Mouse (Mus musculus): ENCODE measurements around the gene Gramd1b.

The Gramd1b gene

DNA sequence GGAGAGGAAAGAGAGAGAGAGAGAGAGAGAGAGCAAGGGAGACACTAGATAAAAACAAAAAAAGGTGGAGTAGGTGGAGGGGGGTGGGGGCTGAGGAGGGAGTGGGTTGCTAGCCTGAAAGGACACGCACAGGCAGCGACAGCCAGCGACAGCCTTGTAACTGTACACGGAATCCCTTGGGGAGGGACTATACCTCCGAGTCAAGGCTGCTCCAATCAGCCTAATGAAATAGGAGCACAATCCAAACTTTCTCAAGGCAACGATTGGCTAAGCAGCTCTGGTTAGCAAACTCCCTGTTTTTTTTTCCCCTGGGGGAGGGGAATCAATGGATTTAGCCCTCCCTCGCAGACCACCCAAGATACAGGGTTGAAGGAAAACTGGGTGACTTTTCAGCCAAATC lies 75.0 kb downstream of the Gramd1b start:
- DNase-seq: peak; percentile 54 to 61

GRCm38 (mm10) chr9:40455336-40456185 lies 75.6 kb downstream of the Gramd1b start:
- peak; percentile 73 to 75 for DNase-seq

GRCm38 (mm10) chr9:40455020-40455335 lies 76.2 kb downstream of the Gramd1b start:
- DNase-seq: no peak

GRCm38 (mm10) chr9:40453889-40454288 lies 77.3 kb downstream of the Gramd1b start:
- DNase-seq: no peak

GRCm38 (mm10) chr9:40452208-40452607 lies 79.0 kb downstream of the Gramd1b start:
- DNase-seq: peak; percentile 64

GRCm38 (mm10) chr9:40450776-40451175 lies 80.4 kb downstream of the Gramd1b start:
- no peak for DNase-seq

DNA sequence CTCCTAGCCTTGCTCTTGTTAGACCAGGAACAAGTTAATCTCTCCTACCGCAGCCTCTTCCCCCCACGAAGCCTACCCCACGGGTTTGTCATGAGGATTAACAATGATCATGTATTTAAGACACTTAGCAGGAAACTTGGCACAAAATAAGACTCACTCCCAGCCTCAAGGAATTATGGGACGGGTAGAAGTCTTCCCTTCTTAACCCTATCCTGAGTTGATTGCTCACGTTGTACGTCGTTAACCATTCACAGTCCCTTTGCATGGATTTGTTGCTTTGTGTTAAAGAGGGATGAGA lies 80.8 kb downstream of the Gramd1b start:
- no peak for DNase-seq

DNA sequence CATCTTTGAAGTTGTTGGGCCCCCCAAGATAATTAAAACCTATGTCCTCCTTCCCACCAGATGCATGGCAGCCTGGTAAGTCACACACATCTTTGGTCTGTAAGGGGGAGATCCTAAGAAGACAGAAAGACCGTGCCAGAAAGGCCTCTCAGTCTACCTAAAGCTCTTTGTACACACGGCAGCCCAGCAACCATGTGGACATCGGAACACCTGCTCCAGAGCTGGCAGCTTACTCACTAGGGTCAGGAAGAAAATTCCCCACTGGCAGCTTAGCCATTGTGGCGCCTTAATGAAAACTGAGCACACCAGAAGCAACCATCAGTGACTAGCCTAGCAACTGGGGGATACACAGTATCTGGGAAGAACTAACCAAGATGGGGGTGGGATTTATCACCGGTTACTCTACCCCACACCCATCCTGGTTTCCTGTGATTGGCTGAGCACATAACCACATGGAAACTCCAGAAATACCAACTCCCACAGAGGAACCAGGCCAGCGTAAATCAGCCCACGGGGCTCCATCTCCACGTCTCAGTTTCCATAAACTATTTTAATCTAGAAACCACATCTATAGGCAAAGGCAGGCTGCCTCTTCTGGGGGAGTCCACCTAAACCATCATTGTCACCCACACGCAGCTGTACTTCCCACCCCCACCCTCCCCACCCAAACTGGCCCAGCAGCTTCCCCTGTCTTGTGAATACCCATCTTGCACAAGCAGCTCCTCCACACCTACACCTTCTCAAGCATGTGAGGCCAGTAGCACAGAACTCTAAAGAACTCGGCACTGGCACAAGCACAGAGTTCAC lies 81.4 kb downstream of the Gramd1b start:
- no peak for DNase-seq

DNA sequence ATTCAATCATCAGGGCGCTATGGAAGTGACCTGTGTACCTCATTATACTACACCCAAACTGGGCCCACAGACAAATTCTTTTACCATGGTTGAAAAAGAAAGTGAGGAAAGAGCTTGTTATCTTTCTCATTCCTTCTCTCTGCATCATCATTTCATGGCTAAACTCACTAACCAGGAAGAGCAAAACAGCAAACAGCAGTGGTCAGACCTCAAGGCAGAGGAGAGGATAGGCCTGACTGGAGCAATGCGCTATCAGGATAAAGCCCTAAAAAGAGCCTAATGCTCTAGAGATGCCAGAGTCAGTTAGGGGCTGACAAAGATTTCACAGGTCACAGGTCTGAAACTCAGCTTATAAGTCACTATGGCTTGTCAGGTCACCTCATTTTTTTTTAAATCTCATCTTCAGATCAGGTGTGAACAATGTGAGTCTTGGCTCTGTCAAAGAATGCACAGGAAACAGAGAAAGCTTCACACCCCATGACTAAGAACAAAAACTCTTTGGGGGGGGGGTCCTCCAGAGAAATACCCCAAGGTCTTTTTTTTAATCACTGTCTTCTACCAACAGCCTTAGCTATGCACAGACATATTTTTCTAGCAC lies 82.4 kb downstream of the Gramd1b start:
- DNase-seq: no peak

GRCm38 (mm10) chr9:40447265-40447664 lies 83.9 kb downstream of the Gramd1b start:
- no peak for DNase-seq

DNA sequence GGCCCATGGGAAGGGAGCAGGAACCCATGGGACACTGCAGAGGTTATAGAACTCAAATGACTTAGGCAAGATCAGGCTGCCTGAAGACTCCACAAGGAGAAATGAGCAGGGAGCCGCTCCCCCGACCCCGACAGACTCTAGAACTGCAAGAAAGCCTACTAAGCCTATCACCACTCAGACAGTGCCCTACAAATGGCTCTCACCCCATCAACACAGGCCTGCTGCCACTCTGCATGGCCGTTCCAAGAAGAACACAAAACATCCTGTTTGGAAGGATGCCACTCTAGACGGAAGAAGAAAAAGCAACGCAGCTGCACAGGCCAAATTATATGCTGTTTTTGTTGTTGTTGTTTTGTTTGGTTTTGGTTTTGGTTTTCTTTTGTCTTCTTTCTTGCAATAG lies 86.2 kb downstream of the Gramd1b start:
- no peak for DNase-seq

DNA sequence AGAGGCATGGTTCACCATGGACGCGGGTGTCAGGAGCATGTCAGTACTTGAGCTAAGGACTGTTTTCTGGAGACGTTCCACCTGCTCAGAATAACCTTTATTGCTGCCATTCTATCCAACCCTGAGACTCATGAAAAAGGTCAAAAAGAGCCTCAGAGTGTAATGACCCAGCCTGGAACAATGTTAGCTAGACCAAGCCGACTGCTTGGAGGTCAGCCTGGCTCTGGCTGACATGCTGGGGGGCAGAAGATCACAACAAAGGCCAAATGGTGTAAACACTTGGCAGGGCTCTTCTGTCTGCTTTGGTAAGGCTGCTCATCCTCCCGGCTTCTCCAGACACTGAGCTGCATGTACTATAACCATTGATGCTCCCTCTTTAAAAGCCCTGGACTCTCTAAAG lies 88.4 kb downstream of the Gramd1b start:
- DNase-seq: no peak

DNA sequence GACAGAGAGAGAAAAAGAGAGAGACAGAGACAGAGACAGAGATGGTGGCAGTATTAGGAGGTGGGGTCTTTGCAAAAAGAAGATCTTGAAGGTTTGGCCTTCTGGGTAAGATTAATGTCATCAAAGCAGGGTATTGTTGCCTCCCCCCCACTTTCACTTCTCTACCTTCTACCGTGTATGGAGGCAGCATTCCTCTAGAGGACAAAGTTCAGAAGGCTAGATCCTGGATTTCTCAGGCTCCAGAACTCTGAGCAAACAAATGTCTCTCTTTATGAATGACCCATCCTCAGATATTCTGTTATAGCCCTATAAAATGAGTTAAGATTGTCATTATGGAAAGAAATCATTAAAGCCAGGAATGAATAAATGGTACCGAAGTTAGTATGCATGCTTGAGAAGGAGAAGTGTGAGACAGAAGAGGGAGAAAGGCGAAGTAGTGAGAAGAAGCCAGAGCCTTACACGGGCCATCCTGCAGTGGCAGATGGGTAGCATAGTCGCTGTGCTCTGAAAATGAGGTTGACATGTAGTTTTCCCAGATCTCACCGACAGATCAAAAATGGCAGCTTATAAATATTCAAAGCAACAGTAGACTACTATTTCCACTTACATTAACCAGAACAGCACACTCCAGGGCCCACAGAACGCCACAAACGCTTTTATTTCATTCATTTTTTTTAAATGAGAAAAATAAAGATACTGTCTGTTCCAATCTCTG lies 91.1 kb downstream of the Gramd1b start:
- DNase-seq: no peak

GRCm38 (mm10) chr9:40438731-40439526 lies 92.3 kb downstream of the Gramd1b start:
- DNase-seq: no peak

GRCm38 (mm10) chr9:40437891-40438290 lies 93.3 kb downstream of the Gramd1b start:
- no peak for DNase-seq

GRCm38 (mm10) chr9:40433286-40433685 lies 97.9 kb downstream of the Gramd1b start:
- no peak for DNase-seq

DNA sequence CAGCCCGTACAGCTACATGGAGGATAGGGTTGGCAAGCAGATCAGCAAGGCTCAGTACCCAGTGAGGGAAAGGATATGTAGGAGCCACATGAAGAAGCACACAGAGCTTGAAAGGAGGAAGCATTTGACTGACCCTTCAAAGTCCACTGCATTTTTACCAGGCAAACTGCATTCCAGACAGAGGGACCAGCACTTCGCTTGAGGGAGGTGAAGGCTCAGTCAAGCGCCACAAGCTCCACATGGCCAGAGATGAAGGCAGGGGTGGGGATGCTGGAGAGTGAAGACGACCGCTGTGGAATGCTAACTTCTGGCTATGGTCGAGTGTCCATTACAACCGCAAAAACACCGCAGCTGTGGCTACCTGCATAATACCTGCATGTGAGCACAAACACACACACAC lies 100.2 kb downstream of the Gramd1b start:
- DNase-seq: no peak

DNA sequence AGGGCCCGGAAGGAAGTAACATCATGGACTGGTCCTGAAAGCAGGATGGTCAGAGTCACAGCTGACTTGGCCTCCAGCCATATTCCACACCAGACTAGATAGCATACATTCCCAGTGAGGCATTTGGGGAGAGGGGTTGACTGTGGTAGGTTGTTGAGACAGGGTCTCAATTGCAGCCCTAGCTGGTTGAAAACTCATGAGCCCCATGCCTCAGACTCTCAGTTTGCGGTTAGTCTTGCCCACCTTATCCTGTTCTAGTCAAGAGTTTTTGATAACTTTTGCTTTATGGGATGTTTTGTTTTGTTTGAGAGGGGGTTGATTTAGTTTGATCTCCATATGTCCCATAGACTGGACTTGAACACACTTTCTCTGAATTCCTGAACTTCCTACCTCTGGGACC lies 103.5 kb downstream of the Gramd1b start:
- no peak for DNase-seq

DNA sequence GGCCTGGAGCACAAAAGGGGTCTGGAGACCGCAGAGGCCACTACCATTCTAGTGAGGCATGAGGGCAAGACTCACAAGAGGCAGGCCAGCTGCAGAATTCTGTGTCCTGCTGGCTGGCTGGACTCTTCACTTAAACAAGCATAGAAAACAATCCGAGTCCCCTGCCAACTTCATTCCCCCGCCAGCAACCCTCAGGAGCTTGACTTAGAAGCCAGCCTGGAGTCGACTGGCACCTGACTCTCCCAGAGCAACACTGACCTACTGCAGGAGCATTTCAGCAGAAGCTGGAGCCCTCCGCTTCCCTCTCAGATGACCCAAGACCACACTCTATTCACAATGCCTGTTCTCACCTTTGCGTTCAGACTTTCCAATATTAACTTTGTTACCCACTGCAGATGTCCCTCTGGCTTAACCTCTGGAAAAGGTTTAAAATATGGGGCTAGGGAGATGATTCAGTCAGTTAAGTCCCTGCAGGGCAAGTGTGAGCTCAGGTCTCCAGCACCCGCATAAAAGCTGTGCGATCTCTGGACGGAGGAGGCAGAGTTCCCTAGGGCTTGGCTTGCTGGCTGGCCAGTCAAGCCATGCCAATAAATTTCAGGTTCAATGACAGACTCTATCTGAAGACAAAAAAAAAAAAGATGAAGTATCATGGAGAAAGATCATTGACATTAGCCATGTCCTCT lies 104.8 kb downstream of the Gramd1b start:
- DNase-seq: peak; percentile 39 to 48

DNA sequence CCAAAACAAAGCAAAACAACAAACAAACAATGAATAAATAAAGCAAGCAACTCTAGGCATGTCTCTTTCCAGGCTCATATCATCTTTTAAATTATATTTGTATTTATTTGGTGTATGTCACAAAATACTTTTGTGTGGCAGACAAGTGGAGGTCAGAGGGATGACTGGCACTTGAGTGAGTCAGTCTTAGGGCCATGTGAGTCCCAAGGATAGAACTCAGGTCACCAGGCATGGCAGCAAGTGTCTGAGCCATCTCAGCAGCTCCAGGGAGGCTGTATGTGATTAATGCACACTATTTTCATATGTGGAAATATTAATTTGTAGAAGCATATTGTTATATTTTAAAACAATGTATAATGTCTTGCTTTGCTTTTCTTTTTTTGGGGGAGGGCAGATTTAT lies 106.3 kb downstream of the Gramd1b start:
- DNase-seq: no peak

DNA sequence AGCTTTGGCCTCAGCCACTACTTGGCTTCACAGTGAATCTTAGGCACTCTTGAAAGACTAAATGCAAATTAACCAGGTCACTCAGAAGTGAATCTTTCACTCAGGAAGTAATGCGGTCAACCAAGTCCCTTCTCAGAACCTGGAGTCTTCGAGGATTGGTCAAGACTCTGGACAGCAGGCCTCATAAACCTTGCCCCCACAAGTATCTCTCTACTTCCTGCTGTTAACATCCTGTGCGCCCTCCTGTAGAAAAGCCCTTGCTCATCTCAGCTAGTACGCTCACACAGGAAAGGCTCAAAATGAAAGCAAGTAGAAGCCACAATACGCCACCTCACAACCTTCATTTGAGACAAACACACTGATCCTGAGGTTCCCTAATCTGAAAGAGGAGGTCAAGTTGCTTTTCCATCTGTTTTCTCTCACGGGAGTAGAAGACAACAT lies 107.7 kb downstream of the Gramd1b start:
- DNase-seq: no peak

Data from cerebellum, postnatal 14 days (tissue).